Mouse (Mus musculus): Measurements from ENCODE around the gene Phlda1.

Gene Phlda1

DNA sequence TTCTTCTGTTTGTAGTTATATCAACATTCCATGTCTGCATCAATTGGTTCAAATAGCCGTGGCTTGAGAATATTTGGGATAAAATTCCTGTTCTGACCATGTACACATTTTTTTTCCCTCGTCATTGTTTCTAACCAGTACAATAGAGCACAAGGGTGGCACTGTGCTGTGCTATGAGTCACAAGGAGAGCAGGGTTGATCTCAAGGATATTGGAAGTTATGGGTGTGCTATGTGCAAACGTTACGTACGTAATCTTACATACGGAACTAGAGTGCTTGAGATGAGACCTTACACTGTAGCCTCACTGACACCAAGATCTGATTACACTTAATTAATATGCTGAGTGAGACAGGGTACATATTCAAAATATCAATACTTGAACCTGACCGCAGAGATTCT is 21.5 kb downstream of the Phlda1 start:
- no peak for DNase-seq (ENCODE audit: low spot score)

GRCm38 (mm10) chr10:111528283-111528682 is 22.2 kb downstream of the Phlda1 start:
- no peak for DNase-seq (ENCODE audit: low spot score)

GRCm38 (mm10) chr10:111530398-111530797 is 24.3 kb downstream of the Phlda1 start:
- DNase-seq (ENCODE audit: low spot score): no peak

DNA sequence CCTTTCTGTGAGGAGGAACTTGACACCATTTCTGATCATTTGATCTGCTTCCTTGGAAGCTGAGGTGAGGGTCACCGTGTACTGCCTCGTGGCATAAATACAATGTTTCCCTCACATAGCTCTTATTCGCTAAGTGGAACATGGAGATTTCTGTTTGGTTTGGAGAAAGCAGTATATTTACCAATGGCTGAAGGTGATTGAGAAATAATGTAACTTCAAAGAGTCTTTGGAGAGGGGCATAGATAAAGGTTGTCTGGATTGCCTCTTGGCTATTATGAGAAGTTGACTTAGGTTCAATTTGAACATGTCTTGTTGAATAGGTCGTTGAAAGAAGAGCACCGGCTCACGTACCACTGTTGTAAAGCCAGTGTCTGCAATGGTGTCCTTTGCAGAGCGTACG is 28.6 kb downstream of the Phlda1 start:
- DNase-seq (ENCODE audit: low spot score): no peak

- DNase-seq (ENCODE audit: low spot score): no peak
These were observed 31.3 kb downstream of the Phlda1 start for GRCm38 (mm10) chr10:111537410-111537809.

DNA sequence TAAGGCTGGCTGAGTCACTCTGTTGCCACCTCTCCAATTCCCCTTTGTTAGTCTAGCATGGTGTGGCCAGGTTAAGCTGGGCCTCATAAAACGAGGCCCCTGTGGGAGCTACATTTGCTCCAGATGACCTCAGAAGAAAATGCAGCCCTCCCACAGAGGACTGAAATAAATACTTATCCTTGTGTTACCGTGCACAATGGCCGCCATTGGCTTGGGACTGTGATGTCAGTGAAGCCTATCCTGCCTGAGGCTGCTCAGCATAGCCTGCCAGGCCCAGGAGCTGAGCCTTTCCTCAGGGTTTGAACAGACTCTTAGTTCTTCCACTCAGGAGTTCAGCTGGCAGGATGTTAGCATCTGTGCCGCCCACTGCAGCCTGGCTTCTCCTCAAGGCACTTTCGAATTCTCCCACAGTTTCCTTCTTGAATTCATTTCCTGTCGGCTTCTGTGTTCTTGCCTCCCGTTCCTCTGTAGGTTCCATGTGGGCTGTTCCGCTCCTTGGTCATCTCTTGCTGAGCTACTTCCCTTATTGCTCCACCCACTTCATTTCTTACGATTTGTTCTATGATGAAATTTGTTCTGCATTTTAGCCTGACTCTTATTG is 33.7 kb downstream of the Phlda1 start:
- no peak for DNase-seq (ENCODE audit: low spot score)

DNA sequence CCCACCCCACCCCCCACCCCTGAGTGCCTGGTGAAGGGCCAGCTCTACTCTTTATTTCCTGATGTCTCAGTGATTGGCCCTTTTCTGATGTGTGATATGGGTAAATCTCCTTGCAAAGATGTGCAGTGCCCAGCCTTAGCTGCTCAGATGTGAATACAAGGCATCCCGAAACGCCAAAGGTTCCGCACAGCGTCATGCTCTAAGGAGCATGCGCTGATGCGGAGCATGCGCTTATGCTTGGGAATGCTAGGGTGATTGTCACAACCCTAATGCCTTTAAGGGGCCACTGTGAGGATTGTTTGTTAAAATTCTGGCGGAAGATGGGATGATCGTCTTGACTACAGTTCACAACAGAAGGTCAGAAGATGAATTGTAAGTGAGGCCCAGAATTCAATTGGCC is 34.6 kb downstream of the Phlda1 start:
- no peak for DNase-seq (ENCODE audit: low spot score)

GRCm38 (mm10) chr10:111543106-111543505 is 37.0 kb downstream of the Phlda1 start:
- DNase-seq (ENCODE audit: low spot score): no peak

GRCm38 (mm10) chr10:111543781-111544260 is 37.7 kb downstream of the Phlda1 start:
- no peak for DNase-seq (ENCODE audit: low spot score)

- DNase-seq (ENCODE audit: low spot score): no peak
These were observed 38.2 kb downstream of the Phlda1 start for GRCm38 (mm10) chr10:111544311-111544710.

GRCm38 (mm10) chr10:111545648-111546047 is 39.6 kb downstream of the Phlda1 start:
- DNase-seq (ENCODE audit: low spot score): no peak

GRCm38 (mm10) chr10:111547881-111548372 is 41.8 kb downstream of the Phlda1 start:
- DNase-seq (ENCODE audit: low spot score): no peak

DNA sequence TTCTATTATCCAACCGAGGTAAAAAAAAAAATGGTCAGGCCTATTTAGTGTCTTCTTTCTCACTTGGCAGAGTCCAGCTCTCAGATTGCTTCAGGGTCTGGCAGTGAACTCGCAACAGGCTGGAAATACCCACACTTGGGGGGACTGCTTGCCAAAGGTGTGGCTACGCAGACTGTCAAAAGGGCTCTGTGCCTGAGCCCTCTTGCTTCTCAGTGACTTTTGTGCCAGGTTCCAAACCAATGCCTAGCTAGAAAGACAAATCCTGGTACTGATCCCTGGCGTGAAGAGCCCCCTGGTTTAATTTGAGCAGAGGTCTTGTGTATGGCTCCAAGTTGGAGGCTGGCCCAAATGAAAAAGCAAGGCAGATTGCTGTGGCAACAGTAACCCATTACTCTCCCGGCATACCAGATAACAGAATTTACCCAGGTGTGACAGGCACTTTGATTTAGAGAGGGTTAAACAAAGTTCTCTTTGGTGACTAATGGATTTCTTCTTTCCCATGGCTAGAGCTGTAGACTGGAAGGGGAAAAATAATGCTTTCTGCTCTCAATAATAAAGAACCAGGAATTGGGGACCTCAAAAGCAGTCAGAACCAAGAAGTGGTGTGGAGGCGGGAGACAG is 44.1 kb downstream of the Phlda1 start:
- DNase-seq (ENCODE audit: low spot score): no peak

GRCm38 (mm10) chr10:111553695-111554094 is 47.6 kb downstream of the Phlda1 start:
- DNase-seq (ENCODE audit: low spot score): no peak

- DNase-seq (ENCODE audit: low spot score): no peak
These were observed 48.6 kb downstream of the Phlda1 start for GRCm38 (mm10) chr10:111554651-111555050.

- no peak for DNase-seq (ENCODE audit: low spot score)
These were observed 52.1 kb downstream of the Phlda1 start for GRCm38 (mm10) chr10:111558211-111558610.

Data from testis, postnatal 10 days (tissue).